Mouse (Mus musculus): ENCODE measurements around the gene Slc4a5. TPM values are rescaled to one million over a fixed set of nuclear protein-coding genes. Genes with fewer than 3 reads are reported as not detected.

Gene Slc4a5
- total RNA-seq (2021) = 1 to 10 TPM in 1 of 2 experiments, under 1 TPM in 1; 0.31 to 2.9 TPM
- long read RNA-seq = 0 reads

- no peak for DNase-seq (ENCODE audit: low spot score in 2 of 2)
Measured at GRCm38 (mm10) chr6:83219814-83220213, at the start of gene Slc4a5. Slc4a5 (plus strand) TSS chr6:83219828.

DNA sequence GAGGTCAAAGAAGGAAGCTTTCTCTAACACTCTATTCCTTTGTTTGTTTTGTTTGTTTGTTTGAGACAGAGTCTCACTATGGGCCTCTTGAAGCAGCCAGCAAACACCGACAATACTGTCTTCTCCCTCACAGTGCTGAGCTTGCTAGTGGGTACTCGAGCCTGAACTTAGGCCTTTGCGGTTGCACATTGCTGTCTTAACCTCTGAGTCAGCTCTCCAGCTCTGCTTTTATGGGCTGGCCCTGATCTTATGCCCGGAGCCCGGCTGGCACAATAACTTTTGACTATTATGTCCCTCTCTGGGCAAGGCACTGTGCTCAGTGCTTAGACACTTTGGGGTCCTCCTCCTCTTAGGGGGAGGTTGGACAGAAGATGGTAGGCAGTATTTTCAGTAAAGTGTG, 49.8 kb upstream of the Slc4a5 start:
- DNase-seq (ENCODE audit: low spot score in 2 of 2) = no peak

DNA sequence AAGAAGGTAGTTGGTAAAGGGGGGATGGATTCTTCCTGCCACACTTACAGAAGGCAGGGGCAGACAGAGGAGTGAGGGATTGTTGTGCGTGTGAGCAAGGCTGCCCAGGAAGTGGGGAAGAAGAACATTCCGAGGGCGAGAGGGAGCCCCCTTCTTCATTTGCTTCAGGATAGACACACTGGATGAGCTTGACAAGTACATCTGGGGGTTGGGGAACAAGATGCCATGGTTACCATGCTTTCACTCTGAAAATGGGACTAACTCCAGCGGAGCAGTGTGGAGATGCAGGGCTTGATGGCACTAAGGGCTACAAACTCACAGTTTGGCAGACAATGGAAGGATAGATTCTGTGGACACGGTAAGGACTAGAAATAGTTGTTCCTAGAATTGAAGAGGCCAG, 48.6 kb upstream of the Slc4a5 start:
- DNase-seq (ENCODE audit: low spot score in 2 of 2) = no peak

DNA sequence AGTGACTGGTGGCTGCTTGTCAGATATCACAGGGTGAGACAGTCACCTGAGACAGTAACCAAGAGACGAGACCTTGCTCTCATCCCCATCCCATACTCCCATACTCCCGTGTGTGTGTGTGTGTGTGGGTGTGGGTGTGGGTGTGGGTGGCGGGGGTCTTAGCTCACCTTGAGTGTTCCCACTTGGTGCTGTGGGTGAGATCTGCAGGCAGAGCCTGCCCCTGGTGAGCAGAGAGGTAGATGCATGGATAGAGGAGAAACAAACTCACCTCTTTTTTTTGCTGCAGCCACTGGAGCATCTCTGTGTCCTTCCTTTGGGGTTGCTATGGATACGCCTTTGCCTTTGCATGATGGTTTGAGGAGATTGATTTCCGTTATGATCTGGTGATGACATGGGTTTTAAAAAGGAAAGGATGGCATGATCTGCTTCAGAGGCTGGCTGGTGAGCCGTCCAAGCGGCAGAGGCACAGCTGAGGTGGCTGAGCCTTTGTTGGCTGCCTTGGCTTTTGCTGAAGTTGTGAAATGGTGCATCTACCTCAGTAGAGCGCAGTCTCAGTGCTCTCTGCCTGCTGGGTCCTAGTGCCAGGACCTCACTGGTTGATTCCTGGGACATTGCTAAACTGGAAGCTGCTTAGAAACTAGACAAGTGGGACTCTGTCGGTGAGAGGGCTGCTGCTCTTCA, 47.2 kb upstream of the Slc4a5 start:
- peak in 1 of 2 experiments; percentile 53 for DNase-seq (ENCODE audit: low spot score in 2 of 2)

GRCm38 (mm10) chr6:83175996-83176395, 43.6 kb upstream of the Slc4a5 start:
- no peak for DNase-seq (ENCODE audit: low spot score in 2 of 2)

GRCm38 (mm10) chr6:83179390-83180117, 40.1 kb upstream of the Slc4a5 start:
- DNase-seq (ENCODE audit: low spot score in 2 of 2) = peak; percentile 57 to 66

GRCm38 (mm10) chr6:83180605-83181004, 39.0 kb upstream of the Slc4a5 start:
- no peak for DNase-seq (ENCODE audit: low spot score in 2 of 2)

DNA sequence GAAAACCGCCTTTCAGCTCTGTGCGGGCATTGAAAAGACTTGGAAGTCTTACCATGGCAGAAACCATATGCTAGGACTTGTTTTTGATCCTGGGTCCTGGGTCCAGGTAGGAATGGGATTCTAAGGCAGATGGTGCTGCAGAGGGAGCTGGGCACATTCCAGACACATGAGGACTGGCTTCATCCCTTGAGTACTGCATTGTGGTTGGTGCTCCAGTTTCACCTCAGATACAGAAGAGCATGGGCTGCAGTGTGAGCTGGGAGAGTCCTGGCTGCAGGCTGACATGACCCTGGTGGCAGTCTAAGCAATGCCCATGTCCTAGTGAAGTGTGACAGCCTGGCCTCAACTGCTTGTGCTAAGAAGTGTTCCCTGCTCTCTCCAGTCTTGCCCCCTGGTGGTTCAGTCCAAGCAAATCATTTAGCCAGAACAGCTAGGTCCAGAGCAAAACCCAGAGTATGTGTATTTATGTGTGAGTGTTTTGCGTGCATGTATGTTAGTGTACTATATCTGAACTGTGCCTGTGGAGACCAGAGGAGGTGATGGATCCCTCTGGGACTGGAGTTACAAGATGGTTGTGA, 34.7 kb upstream of the Slc4a5 start:
- DNase-seq (ENCODE audit: low spot score in 2 of 2) = no peak

DNA sequence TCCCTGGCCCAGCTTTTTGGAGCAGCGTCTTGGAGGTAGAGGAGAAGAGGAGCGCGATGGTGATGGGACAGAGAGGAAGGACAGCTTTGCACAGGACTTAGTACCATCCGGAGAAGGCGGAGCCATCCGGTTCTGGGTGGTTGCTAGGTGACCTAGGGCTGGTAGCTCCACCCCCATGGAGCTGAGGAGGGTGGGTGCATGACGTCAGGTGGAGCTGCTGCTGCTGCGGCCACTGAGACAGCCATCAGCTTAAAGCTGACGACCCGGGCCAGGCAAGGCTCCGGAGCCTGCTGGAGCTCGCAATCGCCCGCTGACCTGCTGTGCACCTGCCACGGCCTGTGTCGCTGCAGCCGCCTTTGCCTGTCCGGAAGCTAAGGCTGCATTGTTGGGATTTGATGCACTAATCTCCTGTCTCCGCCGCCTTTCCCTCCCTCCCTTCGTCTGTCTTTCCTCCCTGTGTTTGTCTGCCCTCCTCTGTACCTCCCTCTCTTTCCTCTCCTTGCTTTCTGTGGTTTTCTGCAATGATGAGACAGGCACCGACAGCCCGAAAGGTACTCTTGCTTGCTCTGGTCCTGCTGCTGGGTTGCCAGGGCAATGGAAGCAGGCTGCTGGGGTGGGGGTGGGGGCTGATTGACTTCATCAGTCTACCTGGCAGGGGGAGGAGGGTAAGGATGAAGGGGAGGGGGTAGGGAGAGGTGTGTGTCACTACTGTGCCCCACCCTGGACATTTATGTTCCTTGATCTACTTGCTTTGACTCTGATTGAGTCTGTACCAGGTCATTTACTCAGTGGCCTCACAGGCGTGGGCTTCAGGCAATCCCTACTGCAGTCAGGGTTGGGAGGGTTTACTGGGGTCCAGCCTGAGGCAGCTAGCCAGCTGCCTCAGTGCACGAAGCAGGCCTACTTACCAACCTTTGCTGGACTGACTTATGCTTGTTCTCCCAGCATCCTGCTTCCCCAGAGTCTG, 33.5 kb upstream of the Slc4a5 start:
- DNase-seq (ENCODE audit: low spot score in 2 of 2) = peak; percentile 82 to 84

GRCm38 (mm10) chr6:83186946-83187345, 32.7 kb upstream of the Slc4a5 start:
- DNase-seq (ENCODE audit: low spot score in 2 of 2) = no peak

DNA sequence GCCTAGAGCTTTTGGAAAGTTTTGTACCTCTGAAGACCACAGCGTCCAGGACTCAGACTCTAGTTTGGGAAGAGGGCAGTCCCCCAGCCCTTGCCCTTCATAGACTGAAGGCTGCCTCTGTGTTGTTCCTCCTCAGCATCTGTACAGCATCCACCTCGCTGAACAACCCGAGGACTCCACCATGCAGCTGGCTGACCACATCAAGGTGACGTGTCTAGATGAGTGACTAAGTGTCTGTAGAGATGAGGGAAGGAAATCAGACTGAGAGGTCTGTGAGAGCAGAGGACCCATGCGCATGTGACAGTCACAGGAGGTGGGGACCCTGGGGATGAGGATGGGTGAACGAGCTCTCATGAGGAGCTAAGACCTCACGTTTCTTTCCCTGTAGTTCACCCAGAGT, 26.1 kb upstream of the Slc4a5 start:
- no peak for DNase-seq (ENCODE audit: low spot score in 2 of 2)

GRCm38 (mm10) chr6:83197345-83198004, 22.2 kb upstream of the Slc4a5 start:
- peak; percentile 81 to 85 for DNase-seq (ENCODE audit: low spot score in 2 of 2)

- no peak for DNase-seq (ENCODE audit: low spot score in 2 of 2)
Measured at GRCm38 (mm10) chr6:83203320-83203719, 16.3 kb upstream of the Slc4a5 start.

DNA sequence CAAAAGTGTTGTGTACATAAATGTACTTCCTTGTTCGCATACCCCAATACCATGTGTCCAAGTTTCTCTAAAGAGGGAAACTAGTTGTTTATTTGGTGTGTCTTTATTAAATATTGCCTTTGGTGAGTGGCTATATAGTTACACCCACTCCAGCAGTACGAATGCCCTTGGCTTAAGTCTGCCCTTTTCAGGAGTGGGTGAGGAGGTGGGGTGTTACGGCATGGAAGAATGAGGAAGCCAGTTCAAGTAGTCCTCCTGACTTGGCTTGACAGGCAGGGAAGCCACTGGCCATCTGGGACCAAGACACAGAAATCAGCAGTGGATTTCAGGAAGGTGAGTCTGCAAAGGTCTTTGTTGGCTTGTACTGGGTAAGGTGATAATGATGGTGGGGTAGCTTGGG, 13.8 kb upstream of the Slc4a5 start:
- no peak for DNase-seq (ENCODE audit: low spot score in 2 of 2)

GRCm38 (mm10) chr6:83206321-83206720, 13.3 kb upstream of the Slc4a5 start:
- no peak for DNase-seq (ENCODE audit: low spot score in 2 of 2)

- DNase-seq (ENCODE audit: low spot score in 2 of 2) = no peak
Measured at GRCm38 (mm10) chr6:83207361-83208049, 12.1 kb upstream of the Slc4a5 start.

GRCm38 (mm10) chr6:83208050-83208400, 11.6 kb upstream of the Slc4a5 start:
- no peak for DNase-seq (ENCODE audit: low spot score in 2 of 2)

DNA sequence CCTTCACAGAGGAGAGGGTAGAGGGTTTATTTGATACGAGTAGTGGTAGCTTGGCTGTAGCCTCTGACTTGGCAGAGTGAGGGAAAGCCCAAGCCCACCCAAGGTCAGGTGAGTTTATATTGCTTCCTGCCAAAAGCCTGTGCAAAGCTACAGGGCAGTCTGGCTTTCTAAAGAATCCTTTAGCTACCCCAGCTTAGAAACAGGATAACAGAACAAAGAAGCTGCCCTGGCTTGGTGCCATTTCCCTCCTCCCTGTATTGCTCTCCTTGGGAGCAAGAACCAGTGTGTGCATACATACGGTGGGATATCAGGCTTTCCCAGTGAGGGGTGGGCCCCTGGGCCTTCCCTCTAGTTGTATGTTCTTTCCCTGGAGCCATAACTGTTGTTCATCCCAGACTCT, 9.1 kb upstream of the Slc4a5 start:
- no peak for DNase-seq (ENCODE audit: low spot score in 2 of 2)

DNA sequence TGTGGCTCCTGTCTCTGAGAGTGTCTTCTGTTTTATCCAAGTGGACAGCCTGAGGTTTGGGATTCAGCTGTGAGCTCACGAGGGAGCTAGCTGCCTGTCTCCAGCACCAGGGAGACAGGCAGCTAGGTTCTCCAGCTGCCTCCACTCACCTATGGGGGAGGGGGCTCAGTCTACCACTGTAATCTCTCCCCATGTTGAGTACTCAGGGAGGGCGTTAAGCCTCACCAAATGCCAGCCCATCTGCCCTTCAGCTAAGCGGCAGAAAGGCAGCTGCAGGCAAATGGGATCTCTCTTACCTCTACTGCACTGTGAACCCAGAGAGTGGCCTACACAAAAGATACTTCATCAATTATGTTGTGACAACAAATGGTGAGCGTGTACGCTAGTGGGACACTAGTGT, 8.1 kb upstream of the Slc4a5 start:
- DNase-seq (ENCODE audit: low spot score in 2 of 2) = no peak

- peak; percentile 85 to 89 for DNase-seq (ENCODE audit: low spot score in 2 of 2)
Measured at GRCm38 (mm10) chr6:83215002-83215666, 4.5 kb upstream of the Slc4a5 start.

All from layer of hippocampus, postnatal 10 days (tissue).